Mouse (Mus musculus) liver, postnatal 0 days (tissue): ENCODE measurements around the gene Npas4. TPM values are rescaled to one million over a fixed set of nuclear protein-coding genes. Genes with fewer than 3 reads are reported as not detected.
"Not testable (repeated sequence)": the region's sequence is repeated elsewhere in the genome, so short reads cannot be mapped to it uniquely, and the experiment has no call there.

Experiments
- ATAC-seq: fragments of 200-750 bp; cut with Nextera tagmentation; 2 replicates; pipeline ENCODE4 v1.8.0; 2017; ENCODE audit warnings: mild to moderate bottlenecking, moderate library complexity
- DNase-seq: peaks from one replicate; pipeline ENCODE4 v3.0.0-alpha.2; 2016
- H3K27ac ChIP-seq: fragments of 300-500 bp; sonication (generic); 2 replicates; pipeline ENCODE4 v1.5.1; 2014; ENCODE audit warnings: antibody characterized with exemption, moderate library complexity, mild to moderate bottlenecking, low read depth
- H3K27me3 ChIP-seq: fragments of 300-500 bp; sonication (generic); 2 replicates; pipeline ENCODE4 v1.6.1; 2014; ENCODE audit warnings: low read length, control low read depth, mixed read lengths; ENCODE audit not compliant: insufficient read depth
- H3K36me3 ChIP-seq: fragments of 300-500 bp; sonication (generic); replicated peaks from 2 replicates; pipeline ENCODE4 v1.6.1; 2014; ENCODE audit warnings: mild to moderate bottlenecking, control low read depth, low read length, moderate library complexity, mixed read lengths; ENCODE audit not compliant: insufficient read depth
- H3K4me1 ChIP-seq: fragments of 300-500 bp; sonication (generic); 2 replicates; pipeline ENCODE4 v1.6.1; 2014; ENCODE audit warnings: antibody characterized with exemption, mild to moderate bottlenecking, control low read depth; ENCODE audit not compliant: insufficient read depth
- H3K4me2 ChIP-seq: fragments of 300-500 bp; sonication (generic); 2 replicates; pipeline ENCODE4 v1.6.1; 2014; ENCODE audit warnings: low read depth, mild to moderate bottlenecking, low read length, moderate library complexity, mixed read lengths
- H3K4me3 ChIP-seq: fragments of 300-500 bp; sonication (generic); 2 replicates; pipeline ENCODE4 v1.5.1; 2014; ENCODE audit warnings: low read depth, low read length
- H3K9ac ChIP-seq: fragments of 300-500 bp; sonication (generic); replicated peaks from 2 replicates; pipeline ENCODE4 v1.6.1; 2014; ENCODE audit warnings: mild to moderate bottlenecking, moderate library complexity
- H3K9me3 ChIP-seq: fragments of 300-500 bp; sonication (generic); 2 replicates; pipeline ENCODE4 v1.6.1; 2016; ENCODE audit warnings: mild to moderate bottlenecking, control low read depth, low read length, mixed read lengths
- CTCF ChIP-seq: sonication (generic); IDR thresholded peaks from 2 replicates; pipeline ENCODE4 v1.5.1; 2016; ENCODE audit warnings: antibody characterized with exemption, low read depth
- EP300 ChIP-seq: IDR thresholded peaks from 2 replicates; pipeline ENCODE4 v1.6.1; 2016; ENCODE audit warnings: antibody characterized with exemption, low read depth, mild to moderate bottlenecking
- WGBS: fragments of 180-500 bp; shearing (Covaris S2); extraction: QIAGEN DNeasy Blood & Tissue Kit; methylation state at CpG from one replicate; pipeline ENCODE4 v1.1.7; 2014; ENCODE audit not compliant: insufficient replicate concordance; 5-methylcytosine and 5-hydroxymethylcytosine counted together
- polyA plus RNA-seq: library from polyadenylated mRNA; unstranded; fragments of >200 nt; fragmentation: Nextera tagmentation; extraction: Ambion mirVana; gene quantifications from 2 replicates; pipeline ENCODE4 v1.2.1, GENCODE M21; 2015

The Npas4 gene
- polyA plus RNA-seq, 1 experiment from 2014 or later, result not detected

DNA sequence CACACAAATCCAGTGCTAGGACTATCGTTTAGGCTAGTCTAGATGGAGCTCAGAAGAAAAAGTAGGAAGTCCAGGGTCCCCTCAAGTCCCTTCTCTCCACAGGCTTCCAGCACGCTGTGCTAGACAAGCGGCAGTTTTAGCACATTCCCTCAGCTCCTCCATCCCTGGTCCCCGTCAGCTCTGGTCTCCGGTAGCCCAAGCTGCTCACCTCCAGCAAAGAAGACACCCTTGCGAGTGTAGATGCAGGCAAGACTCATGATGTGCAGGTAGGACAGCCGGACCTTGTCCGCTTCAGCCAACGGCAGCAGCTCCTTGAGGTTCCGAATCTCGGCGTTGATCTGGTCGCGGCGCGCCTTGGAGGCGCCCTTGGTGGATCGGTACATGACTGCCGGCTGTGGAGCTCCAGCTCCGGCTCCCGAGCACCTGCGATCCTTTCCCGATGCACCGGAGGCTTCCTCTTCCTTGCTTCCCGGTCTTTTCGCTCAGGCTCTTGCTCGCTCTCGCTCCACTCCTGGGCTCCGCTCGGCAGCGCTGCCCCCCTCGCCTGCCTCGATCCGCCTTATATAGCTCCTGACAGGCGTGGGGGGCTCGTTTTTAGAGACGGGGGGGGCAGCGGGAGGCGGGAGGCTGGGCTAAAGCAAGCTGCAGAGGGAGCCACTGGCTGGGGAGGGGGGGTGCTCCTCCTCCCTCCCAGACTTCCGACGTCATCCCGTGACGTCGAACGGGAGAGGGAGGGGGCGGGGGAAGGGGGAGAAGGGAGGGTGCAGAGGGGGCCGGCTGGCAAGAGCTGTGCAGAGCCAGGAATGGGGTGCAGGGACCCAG is 471 bp downstream of the Npas4 start:
- ATAC-seq (no peak; the same call in 1 of the 2 replicates), DNase-seq (no peak)
- TF ChIP-seq EP300 (no peak), CTCF (no peak)
- Histone ChIP-seq H3K4me1 (no peaks in the 10 kb centered on the region), H3K36me3 (no peaks in the 10 kb centered on the region), H3K9me3 (no peaks in the 10 kb centered on the region), H3K4me2 (no peak overlapping the region), H3K4me3 (no peak overlapping the region), H3K9ac (no peak overlapping the region), H3K27ac (no peak overlapping the region), H3K27me3 (peaks cover 45% of the 10 kb centered on the region)
- WGBS, result 24% methylated on average over 43 of the region's 47 CpGs

DNA sequence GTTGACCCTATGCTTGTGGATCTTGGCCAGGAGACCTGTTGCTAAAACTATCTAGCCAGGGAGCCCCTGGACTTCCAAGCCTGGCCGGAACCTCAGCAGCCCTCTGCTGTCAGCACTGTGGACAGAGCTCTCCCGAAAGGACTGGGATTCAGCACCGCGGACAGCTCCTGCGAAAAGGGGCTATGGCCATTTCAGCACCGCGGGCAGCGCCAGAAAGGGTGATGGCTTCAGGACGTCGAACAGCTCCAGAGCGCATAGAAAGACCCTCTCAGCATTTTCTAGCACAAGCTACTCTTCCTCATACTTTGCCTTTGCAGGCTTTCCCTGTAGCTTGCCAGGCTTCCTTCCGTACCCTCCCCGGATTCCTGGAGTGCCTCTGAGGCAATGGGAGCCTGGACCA is 1.1 kb downstream of the Npas4 start:
- H3K4me1 ChIP-seq, result no peaks in the 10 kb centered on the region
- no peak overlapping the region for H3K9ac ChIP-seq
- no peak overlapping the region for H3K4me3 ChIP-seq
- no peaks in the 10 kb centered on the region for H3K36me3 ChIP-seq
- DNase-seq (peak; percentile 92), ATAC-seq (peak; percentile 84)
- WGBS, result 4% methylated on average over 13 of the region's 13 CpGs
- TF ChIP-seq EP300 (no peak), CTCF (no peak)
- no peak overlapping the region for H3K4me2 ChIP-seq
- no peaks in the 10 kb centered on the region for H3K9me3 ChIP-seq
- peaks cover 49% of the 10 kb centered on the region for H3K27me3 ChIP-seq
- H3K27ac ChIP-seq, result no peak overlapping the region

DNA sequence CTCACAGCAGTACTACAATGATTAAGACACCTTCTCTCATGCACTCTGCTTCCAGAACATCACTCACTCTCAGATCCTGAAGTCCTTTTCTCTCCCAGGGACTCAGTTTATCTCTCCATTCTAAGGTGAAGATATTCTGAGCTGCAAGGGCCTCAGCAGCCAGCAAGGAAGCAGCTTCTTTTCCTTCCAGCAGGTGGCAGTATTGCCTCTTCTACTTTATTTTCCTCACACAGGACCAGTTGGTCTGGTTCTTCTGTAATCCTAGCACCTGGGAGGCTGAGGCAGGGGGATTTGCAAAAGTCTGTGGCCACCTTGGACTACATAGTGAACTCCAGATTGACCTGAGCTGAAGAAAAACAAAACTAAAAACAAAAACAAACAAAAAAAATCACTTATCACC is 8.3 kb downstream of the Npas4 start:
- Histone ChIP-seq H3K4me2 (no peak overlapping the region), H3K36me3 (no peaks in the 10 kb centered on the region), H3K4me1 (no peaks in the 10 kb centered on the region), H3K9ac (no peak overlapping the region), H3K27me3 (peaks cover 11% of the 10 kb centered on the region; the same call in 1 of the 2 replicates), H3K4me3 (no peak overlapping the region), H3K27ac (no peak overlapping the region), H3K9me3 (no peaks in the 10 kb centered on the region)
- TF ChIP-seq EP300 (no peak), CTCF (peak; percentile 82)
- DNase-seq, result peak; percentile 36
- ATAC-seq, result no peak

DNA sequence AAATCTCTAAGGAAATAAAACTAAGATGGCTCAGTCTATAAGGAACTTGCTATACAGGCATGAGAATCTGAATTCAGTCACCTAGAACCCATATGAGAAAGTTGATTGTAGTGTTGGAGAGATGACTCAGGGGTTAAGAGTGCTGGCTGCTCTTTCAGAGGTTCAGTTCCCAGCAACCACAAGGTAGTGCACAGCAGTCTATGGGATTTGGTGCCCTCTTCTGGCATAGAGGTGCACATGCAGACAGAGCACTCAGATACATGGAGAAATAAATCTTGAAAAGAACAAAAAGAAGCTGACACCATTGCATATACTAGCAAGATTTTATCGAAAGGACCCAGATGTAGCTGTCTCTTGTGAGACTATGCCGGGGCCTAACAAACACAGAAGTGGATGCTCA is 21.9 kb downstream of the Npas4 start:
- Histone ChIP-seq H3K9me3 (no peaks in the 10 kb centered on the region), H3K9ac (no peak overlapping the region), H3K4me3 (no peak overlapping the region), H3K27ac (no peak overlapping the region), H3K27me3 (no peaks in the 10 kb centered on the region), H3K4me2 (no peak overlapping the region), H3K36me3 (peaks cover 11% of the 10 kb centered on the region), H3K4me1 (no peaks in the 10 kb centered on the region; the same call in 1 of the 2 replicates)
- DNase-seq (no peak), ATAC-seq (no peak)
- WGBS, result 93% methylated on average over 2 of the region's 2 CpGs
- TF ChIP-seq CTCF (peak; percentile 61), EP300 (no peak)

DNA sequence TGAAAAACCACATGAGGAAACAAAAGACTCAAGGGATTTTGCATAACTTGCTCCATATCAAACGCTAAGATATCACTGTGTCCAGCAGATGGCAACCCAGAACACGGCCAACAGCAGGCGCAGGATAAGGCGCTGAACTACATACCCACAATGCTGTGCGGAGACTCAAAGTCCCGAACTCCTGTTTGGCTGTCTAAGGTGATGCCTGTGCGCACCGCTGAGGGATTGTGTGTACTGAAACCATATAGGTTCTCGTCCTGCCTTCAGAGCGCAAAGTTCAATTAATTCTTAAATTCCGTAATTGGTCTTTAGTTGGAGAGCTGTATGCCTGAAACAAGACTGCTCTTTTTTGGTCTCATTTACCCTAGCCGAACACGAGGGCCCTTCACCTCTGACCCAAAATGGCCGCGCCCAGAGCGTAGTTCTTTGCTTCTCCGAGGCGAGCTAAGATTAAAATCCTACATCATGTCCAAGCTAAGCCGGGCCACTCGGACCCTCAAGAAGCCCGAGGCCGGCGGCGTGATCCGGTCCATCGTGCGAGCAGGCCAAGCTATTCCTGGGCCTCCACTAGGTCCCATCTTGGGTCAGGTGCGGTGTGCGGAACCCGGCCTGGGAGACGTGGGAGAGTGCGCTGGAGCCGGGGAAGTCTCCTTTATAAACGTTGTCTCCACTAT is 28.1 kb downstream of the Npas4 start, which contains the start of gene Mrpl11:
Mrpl11 (plus strand) TSS at position 220 of the 674 bp plus-strand sequence.
- Histone ChIP-seq H3K4me3 (peak within 1 kb of the TSS; percentile 74), H3K9me3 (no peaks in the 10 kb centered on the region), H3K27ac (peak within 1 kb of the TSS; percentile 72), H3K9ac (peak within 1 kb of the TSS; percentile 71), H3K27me3 (no peaks in the 10 kb centered on the region), H3K4me1 (peaks cover 7% of the 10 kb centered on the region), H3K36me3 (peaks cover 11% of the 10 kb centered on the region), H3K4me2 (peak within 1 kb of the TSS; percentile 83)
- peak; percentile 90 for DNase-seq
- under 1% methylated on average over 34 of the region's 34 CpGs for WGBS
- TF ChIP-seq EP300, result peak; percentile 87
- TF ChIP-seq CTCF, result peak; percentile 97
- peak; percentile 99 for ATAC-seq

DNA sequence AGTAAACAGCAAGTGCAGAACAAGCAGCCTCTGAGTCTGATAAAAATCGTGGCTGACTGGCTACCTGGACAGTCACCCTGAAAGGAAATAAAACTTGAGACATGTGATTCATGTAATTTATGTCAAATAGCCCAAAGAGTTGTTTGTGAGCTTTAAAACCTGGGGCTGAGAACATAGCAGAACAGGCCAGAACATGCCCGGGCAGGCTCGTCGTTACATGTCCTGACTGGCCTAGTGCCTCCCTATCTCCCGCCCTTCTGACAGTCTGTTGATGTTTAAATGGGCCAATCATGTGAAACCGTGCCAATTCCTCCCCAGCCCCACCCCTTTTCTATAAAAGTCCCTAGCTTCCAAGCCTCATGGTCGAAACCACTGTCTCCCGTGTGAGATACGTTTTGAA is 41.5 kb downstream of the Npas4 start:
- H3K4me3 ChIP-seq, H3K4me2 ChIP-seq, ATAC-seq, H3K27ac ChIP-seq, H3K4me1 ChIP-seq, H3K27me3 ChIP-seq, H3K9me3 ChIP-seq, H3K36me3 ChIP-seq, H3K9ac ChIP-seq, DNase-seq: not testable (repeated sequence)
- 81% methylated on average over 9 of the region's 9 CpGs for WGBS
